Mouse (Mus musculus) bone marrow, adult 2 months (tissue): Measurements from ENCODE around the gene Sh3bp5. TPM values are rescaled to one million over a fixed set of nuclear protein-coding genes. Genes with fewer than 3 reads are reported as not detected.

Experiments used
- H3K27ac ChIP-seq: fragments of 200-500 bp; 2 replicates; pipeline ENCODE4 v1.5.1; 2012; ENCODE audit warnings: low read depth, mild to moderate bottlenecking, control low read depth, inconsistent platforms, low read length; ENCODE audit not compliant: control insufficient read depth, poor library complexity, insufficient read depth
- H3K4me1 ChIP-seq: fragments of 200-500 bp; 2 replicates; pipeline ENCODE4 v1.6.1; 2011; ENCODE audit warnings: low read length; ENCODE audit not compliant: control insufficient read depth, insufficient read depth
- H3K4me3 ChIP-seq: fragments of 200-500 bp; replicated peaks from 2 replicates; pipeline ENCODE3; 2011; ENCODE audit warnings: mild to moderate bottlenecking, low read depth, low read length, control low read depth; ENCODE audit not compliant: control insufficient read depth
- CTCF ChIP-seq: fragments of 200-500 bp; IDR thresholded peaks from 2 replicates; pipeline ENCODE4 v1.5.1; 2011; ENCODE audit warnings: low read length, control low read depth; ENCODE audit not compliant: control insufficient read depth, insufficient read depth
- POLR2A ChIP-seq: fragments of 200-500 bp; IDR thresholded peaks from 2 replicates; pipeline ENCODE4 v1.6.1; 2011; ENCODE audit warnings: low read depth, mild to moderate bottlenecking, control low read depth, low read length, borderline replicate concordance; ENCODE audit not compliant: control insufficient read depth
- WGBS: fragments of 180-500 bp; shearing (Covaris S2); methylation state at CpG from one replicate; pipeline ENCODE4 v1.1.7; 2018; 5-methylcytosine and 5-hydroxymethylcytosine counted together
- polyA plus RNA-seq: library from polyadenylated mRNA; stranded (reverse); fragments of >200 nt; gene quantifications from 2 replicates; pipeline ENCODE4 v1.2.4, GENCODE M21; 2011; ENCODE audit warnings: low replicate concordance; ENCODE audit not compliant: missing spikeins, insufficient read depth, insufficient read length

The Sh3bp5 gene
- polyA plus RNA-seq, 1 experiment, result 24.0 TPM

GRCm38 (mm10) chr14:31437826-31438529 is 2.1 kb upstream of the Sh3bp5 start:
- H3K27ac ChIP-seq, result no peak overlapping the region
- H3K4me1 ChIP-seq, result no peaks in the 10 kb centered on the region; the same call in 1 of the 2 replicates
- TF ChIP-seq CTCF, result no peak
- no peak for TF ChIP-seq POLR2A
- no peak overlapping the region for H3K4me3 ChIP-seq
- 65% methylated on average over 8 of the region's 8 CpGs for WGBS

DNA sequence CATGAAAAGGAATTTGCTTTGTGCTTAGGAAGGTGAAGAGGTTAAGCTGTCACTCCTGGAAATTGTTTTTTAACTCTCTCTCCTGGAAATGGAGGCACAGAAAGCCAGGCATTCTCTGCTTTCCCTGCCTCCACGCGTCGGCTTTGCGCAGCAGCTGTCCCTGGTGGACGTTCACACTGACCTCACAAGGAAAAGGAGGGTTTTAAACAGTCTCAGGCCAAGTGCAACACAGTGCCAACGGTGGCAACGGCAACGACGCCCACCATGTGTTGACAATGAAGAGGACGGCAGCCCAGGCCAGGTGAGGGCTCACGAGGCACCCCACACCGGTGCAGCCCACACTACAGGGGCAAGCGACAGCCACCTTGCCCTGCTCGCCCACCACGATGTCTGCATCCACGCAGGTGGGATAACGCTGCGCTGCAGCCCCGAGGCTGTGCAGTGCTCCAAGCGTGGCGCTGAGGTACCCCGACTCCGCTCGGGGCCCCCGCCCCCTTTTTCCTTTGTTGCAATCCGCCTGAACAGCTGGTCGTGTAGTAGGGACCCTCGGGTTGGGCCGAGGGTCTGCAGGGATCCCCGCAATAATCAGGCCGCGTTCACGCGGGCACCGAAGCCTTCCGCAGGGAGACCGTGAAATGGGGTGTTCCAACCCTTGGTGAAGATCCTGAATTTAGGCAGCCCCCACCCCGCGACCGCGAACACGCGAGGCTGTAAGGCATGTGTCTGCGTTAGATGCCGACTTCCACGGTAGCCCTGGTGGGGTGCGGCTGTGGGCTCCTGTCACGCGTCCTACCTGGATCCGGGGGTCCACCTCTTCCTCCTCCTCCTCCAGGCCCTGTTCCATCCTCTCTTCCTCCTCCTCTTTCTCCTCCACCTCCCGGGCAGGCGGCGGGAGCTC is 611 bp downstream of the Sh3bp5 start:
- peak overlapping the region; percentile 97 for H3K4me3 ChIP-seq
- 0 out of 2 replicates have a peak, but pooled peaks have one; percentile 10 for TF ChIP-seq POLR2A
- TF ChIP-seq CTCF, result no peak
- WGBS, result 2% methylated on average over 53 of the region's 53 CpGs
- H3K4me1 ChIP-seq, result peaks cover 4% of the 10 kb centered on the region; the same call in 1 of the 2 replicates
- H3K27ac ChIP-seq, result peak overlapping the region; percentile 73

DNA sequence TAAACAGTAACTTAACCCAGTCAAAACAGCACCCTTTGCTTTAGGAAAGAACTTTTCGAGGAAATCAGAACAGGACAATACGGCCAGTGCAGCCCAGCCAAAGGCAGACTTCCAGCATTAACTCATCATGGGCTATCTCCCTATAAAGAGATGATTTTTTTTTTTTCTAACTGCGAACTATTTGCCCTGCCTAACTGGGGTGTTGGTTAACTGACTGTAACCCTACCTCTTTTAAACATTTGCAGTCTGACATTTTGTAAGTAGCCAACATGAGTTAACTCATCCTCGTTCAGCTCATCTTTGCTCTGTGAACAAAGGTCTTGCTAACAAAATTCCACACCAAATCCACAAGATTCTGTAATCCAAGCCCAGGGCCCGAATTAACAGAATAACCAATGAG is 1.5 kb downstream of the Sh3bp5 start:
- peaks cover 4% of the 10 kb centered on the region; the same call in 1 of the 2 replicates for H3K4me1 ChIP-seq
- TF ChIP-seq POLR2A (no peak), CTCF (no peak)
- 79% methylated on average over 5 of the region's 5 CpGs for WGBS
- H3K4me3 ChIP-seq, result no peak overlapping the region
- H3K27ac ChIP-seq, result no peak overlapping the region

DNA sequence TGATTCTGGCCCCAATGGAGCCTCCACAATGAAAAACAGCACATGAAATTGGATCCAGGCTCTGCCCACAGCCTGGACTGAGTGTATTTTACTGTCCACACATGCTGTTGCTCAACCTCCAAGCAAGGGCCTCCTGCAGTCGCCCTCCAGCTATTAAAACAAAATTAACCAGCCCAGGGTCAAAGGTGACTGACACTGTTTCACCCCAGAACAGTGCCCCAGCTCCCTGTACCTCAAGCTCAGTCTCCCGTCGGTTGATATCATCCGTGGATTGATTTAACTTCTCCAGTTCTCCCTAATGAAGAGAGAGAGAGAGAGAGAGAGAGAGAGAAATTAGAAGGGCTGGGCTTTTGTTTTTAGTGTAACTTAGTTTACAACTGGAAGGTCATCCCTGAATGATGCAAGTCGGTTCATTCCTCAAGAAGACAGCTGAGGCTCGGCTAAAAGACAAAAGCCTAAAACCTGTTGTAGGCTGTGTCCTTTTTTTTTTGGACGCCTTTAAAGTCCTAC is 2.0 kb downstream of the Sh3bp5 start:
- 67% methylated on average over 7 of the region's 7 CpGs for WGBS
- H3K4me1 ChIP-seq, result peaks cover 4% of the 10 kb centered on the region; the same call in 1 of the 2 replicates
- H3K4me3 ChIP-seq, result no peak overlapping the region
- TF ChIP-seq POLR2A (no peak), CTCF (no peak)
- H3K27ac ChIP-seq, result no peak overlapping the region; the same call in 1 of the 2 replicates

GRCm38 (mm10) chr14:31433126-31433525 is 2.8 kb downstream of the Sh3bp5 start:
- no peak for TF ChIP-seq POLR2A
- TF ChIP-seq CTCF, result no peak
- H3K27ac ChIP-seq, result no peak overlapping the region
- WGBS, result 46% methylated on average over 5 of the region's 5 CpGs

DNA sequence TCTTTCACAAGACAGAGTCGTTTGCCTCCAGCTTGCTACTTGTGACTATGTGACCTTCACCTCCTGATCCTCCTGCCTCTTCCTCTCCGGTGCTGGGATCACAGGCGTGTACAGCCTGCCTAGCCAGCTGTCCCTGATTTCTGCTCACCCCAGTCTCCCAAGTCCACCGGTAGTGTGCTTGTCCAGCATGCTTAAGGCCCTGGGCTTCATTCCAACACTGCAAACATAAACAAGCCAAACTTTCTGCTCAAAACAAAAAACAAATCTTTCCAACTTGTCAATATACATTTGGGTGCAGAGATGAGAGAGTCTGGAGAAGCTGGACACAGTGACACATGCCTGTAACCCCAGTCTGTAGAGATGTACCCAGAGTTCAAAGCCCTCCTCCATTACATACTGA is 3.5 kb downstream of the Sh3bp5 start:
- peak overlapping the region; percentile 4 for H3K4me3 ChIP-seq
- H3K4me1 ChIP-seq, result peaks cover 4% of the 10 kb centered on the region; the same call in 1 of the 2 replicates
- 17% methylated on average over 4 of the region's 4 CpGs for WGBS
- no peak for TF ChIP-seq POLR2A
- TF ChIP-seq CTCF, result no peak
- H3K27ac ChIP-seq, result 0 out of 2 replicates have a peak overlapping the region, but pooled peaks have one; percentile 18

More at GRCm38 (mm10) chr14:31433126-31433525, 2.8 kb downstream of the Sh3bp5 start:
- peaks cover 4% of the 10 kb centered on the region; the same call in 1 of the 2 replicates for H3K4me1 ChIP-seq
- no peak overlapping the region for H3K4me3 ChIP-seq

GRCm38 (mm10) chr14:31431789-31432330 is 4.0 kb downstream of the Sh3bp5 start:
- H3K4me3 ChIP-seq, result no peak overlapping the region
- H3K4me1 ChIP-seq, result peaks cover 4% of the 10 kb centered on the region; the same call in 1 of the 2 replicates
- under 1% methylated on average over 3 of the region's 3 CpGs for WGBS
- TF ChIP-seq CTCF (no peak), POLR2A (no peak)
- H3K27ac ChIP-seq, result no peak overlapping the region
